Mouse (Mus musculus): ENCODE data around the gene Zhx3. TPM values are rescaled to one million over a fixed set of nuclear protein-coding genes. Genes with fewer than 3 reads are reported as not detected.

Zhx3 gene
- polyA plus RNA-seq, 1 experiment = 43.0 TPM

DNA sequence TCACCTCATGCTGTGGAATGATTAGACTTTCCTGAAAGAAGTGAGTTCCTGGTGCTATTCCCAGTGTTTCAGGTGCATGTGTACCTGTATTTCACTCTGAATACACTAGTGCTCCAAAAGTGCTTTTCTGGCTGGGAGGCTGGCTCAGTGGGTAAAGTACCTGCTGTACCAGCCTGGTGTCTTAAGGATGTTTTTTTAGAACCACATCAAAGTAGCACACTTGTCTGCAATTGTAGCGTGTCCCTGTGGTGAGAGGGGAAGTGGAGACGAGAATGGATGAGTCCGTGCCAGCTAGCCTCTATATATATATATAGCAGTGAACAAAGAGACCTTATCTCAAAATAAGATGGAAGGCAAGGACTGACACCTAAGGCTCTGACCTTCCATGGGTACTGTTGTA, 171.2 kb downstream of the Zhx3 start:
- Histone ChIP-seq H3K4me3 (ENCODE audit: control insufficient read depth, low read depth, low read length) (no peak overlapping the region), H3K36me3 (ENCODE audit: control insufficient read depth, insufficient read depth, low read length) (peaks cover 4% of the 10 kb centered on the region; the same call in 1 of the 2 replicates), H3K27me3 (ENCODE audit: control insufficient read depth, insufficient read depth, low read length) (no peaks in the 10 kb centered on the region), H3K27ac (ENCODE audit: control insufficient read depth, insufficient read depth, low read depth, low read length) (no peak overlapping the region), H3K4me1 (ENCODE audit: control insufficient read depth, insufficient read depth, low read length) (no peaks in the 10 kb centered on the region)
- no peak for TF ChIP-seq CTCF (IDR thresholded peaks at IDR 0.05; ENCODE audit: control insufficient read depth, insufficient read depth, insufficient replicate concordance, low read depth, low read length)
- TF ChIP-seq POLR2A (IDR thresholded peaks at IDR 0.05; ENCODE audit: control insufficient read depth, low read depth, low read length) = no peak

GRCm38 (mm10) chr2:160700271-160700670, 172.5 kb downstream of the Zhx3 start:
- Histone ChIP-seq H3K4me3 (ENCODE audit: control insufficient read depth, low read depth, low read length) (no peak overlapping the region), H3K27ac (ENCODE audit: control insufficient read depth, insufficient read depth, low read depth, low read length) (no peak overlapping the region), H3K4me1 (ENCODE audit: control insufficient read depth, insufficient read depth, low read length) (no peaks in the 10 kb centered on the region), H3K27me3 (ENCODE audit: control insufficient read depth, insufficient read depth, low read length) (no peaks in the 10 kb centered on the region), H3K36me3 (ENCODE audit: control insufficient read depth, insufficient read depth, low read length) (peaks cover 4% of the 10 kb centered on the region; the same call in 1 of the 2 replicates)
- no peak for TF ChIP-seq POLR2A (IDR thresholded peaks at IDR 0.05; ENCODE audit: control insufficient read depth, low read depth, low read length)
- no peak for TF ChIP-seq CTCF (IDR thresholded peaks at IDR 0.05; ENCODE audit: control insufficient read depth, insufficient read depth, insufficient replicate concordance, low read depth, low read length)

Other genes with a start within 250 kb of the Zhx3 start
- 6.3 and 7.0 TPM in 2 replicates for gene Top1, start 227.1 kb downstream of the Zhx3 start, polyA plus RNA-seq (2012; rRNA removed)
- 17.7 and 19.4 TPM in 2 replicates for gene Plcg1, start 141.7 kb downstream of the Zhx3 start, polyA plus RNA-seq (2012; rRNA removed)
- 5.9 and 6.4 TPM in 2 replicates for gene Lpin3, start 7.7 kb upstream of the Zhx3 start, polyA plus RNA-seq (2012; rRNA removed)
- 3.8 and 4.2 TPM in 2 replicates for gene Emilin3, start 39.3 kb upstream of the Zhx3 start, polyA plus RNA-seq (2012; rRNA removed)
- 3.3 TPM in 2 replicates for gene Chd6, start 236.1 kb upstream of the Zhx3 start, polyA plus RNA-seq (2012; rRNA removed)

All from testis, adult 2 months (tissue).